Mouse (Mus musculus) kidney, adult 2 months (tissue): ENCODE measurements around the gene Fgf13. TPM values are rescaled to one million over a fixed set of nuclear protein-coding genes. Genes with fewer than 3 reads are reported as not detected.

Experiments
- DNase-seq: peaks from one replicate; pipeline ENCODE4 v3.0.0; 2021
- H3K27ac ChIP-seq: fragments of 200-500 bp; 2 replicates; pipeline ENCODE4 v1.5.1; 2012; ENCODE audit warnings: low read depth, low read length, control low read depth, inconsistent platforms; ENCODE audit not compliant: insufficient read depth
- H3K27me3 ChIP-seq: fragments of 200-500 bp; replicated peaks from 2 replicates; pipeline ENCODE4 v1.6.1; 2012; ENCODE audit warnings: mild to moderate bottlenecking, moderate library complexity, low read length, inconsistent platforms; ENCODE audit not compliant: control insufficient read depth, insufficient read depth
- H3K36me3 ChIP-seq: fragments of 200-500 bp; 2 replicates; pipeline ENCODE4 v1.6.1; 2012; ENCODE audit warnings: mild to moderate bottlenecking, moderate library complexity, low read length, inconsistent platforms; ENCODE audit not compliant: control insufficient read depth, insufficient read depth
- H3K4me1 ChIP-seq: fragments of 200-500 bp; 2 replicates; pipeline ENCODE4 v1.6.1; 2011; ENCODE audit warnings: low read length; ENCODE audit not compliant: control insufficient read depth, insufficient read depth
- H3K4me3 ChIP-seq: fragments of 200-500 bp; 2 replicates; pipeline ENCODE4 v1.5.1; 2011; ENCODE audit warnings: mild to moderate bottlenecking, low read depth, low read length, control low read depth; ENCODE audit not compliant: insufficient read depth
- CTCF ChIP-seq: fragments of 200-500 bp; conservative IDR thresholded peaks from 2 replicates; pipeline ENCODE4 v1.5.1; 2011; ENCODE audit warnings: low read depth, mild to moderate bottlenecking, control low read depth, low read length, moderate library complexity, mixed read lengths; ENCODE audit not compliant: insufficient read depth, insufficient read length
- POLR2A ChIP-seq: fragments of 200-500 bp; IDR thresholded peaks from one replicate; pipeline ENCODE4 v1.6.1; 2011; ENCODE audit warnings: low read depth, low read length, control low read depth
- WGBS: fragments of 180-500 bp; shearing (Covaris S2); methylation state at CpG from one replicate; pipeline ENCODE4 v1.1.7; 2018; 5-methylcytosine and 5-hydroxymethylcytosine counted together
- polyA plus RNA-seq: library from polyadenylated mRNA; depleted of rRNA; stranded (reverse); fragments of >200 nt; gene quantifications from 2 replicates; pipeline ENCODE4 v1.2.3, GENCODE M21; 2012

The Fgf13 gene
- polyA plus RNA-seq, 1 experiment: 0.59 TPM

DNA sequence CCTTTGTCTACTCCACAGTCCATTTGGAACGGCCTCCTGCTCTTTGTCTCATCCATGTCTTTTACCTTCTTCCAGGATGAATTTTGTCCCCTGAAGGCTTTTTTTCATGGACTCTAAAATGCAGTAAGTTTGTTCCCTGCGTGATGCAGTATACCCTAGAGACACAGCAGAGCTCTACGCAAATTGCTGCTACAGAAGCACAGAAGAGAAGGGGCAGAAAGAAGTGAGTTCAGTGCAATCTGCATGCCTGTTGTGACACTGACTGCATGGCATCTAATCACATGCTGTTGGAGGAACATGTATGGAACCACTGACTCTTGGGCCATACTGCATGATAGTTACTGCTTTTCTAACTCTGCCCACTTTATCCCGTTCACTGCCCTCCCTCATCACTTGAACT is 388.2 kb downstream of the Fgf13 start:
- no peak for TF ChIP-seq CTCF
- TF ChIP-seq POLR2A: no peak

DNA sequence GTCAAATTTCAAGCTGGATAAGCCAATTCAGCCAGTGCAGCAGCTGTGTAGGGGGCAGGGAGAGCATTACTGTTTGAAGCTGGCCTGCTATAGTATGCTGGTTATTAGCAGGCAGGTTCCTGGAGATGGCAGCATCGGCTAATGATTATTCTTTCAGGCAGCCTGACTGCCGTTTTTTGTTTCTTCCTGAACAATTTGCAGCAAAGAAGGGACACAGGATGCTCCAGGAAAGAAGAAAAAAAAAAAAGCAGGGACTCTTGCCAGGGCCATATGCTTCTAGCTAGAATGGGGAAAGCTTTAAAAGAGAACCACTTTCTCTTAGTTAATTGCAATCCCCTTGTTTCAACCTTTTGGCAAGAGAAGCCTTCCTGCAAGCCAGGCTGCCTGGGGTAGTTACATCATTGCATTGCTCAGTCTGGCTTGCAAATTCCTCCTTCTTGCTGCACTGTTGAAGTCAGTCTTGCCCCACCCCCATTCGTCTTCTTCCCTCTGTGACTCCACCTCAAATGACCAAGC is 388.7 kb downstream of the Fgf13 start:
- Histone ChIP-seq H3K4me1 (no peaks in the 10 kb centered on the region), H3K4me3 (no peak overlapping the region), H3K27ac (no peak overlapping the region), H3K36me3 (no peaks in the 10 kb centered on the region), H3K27me3 (no peaks in the 10 kb centered on the region)
- 3% methylated on average over 3 of the region's 3 CpGs for WGBS
- no peak for DNase-seq
- TF ChIP-seq CTCF (no peak), POLR2A (no peak)

More for the DNA sequence above, 388.2 kb downstream of the Fgf13 start:
- H3K4me3 ChIP-seq: no peak overlapping the region
- H3K4me1 ChIP-seq: no peaks in the 10 kb centered on the region
- H3K27me3 ChIP-seq: no peaks in the 10 kb centered on the region
- no peak for DNase-seq
- H3K36me3 ChIP-seq: no peaks in the 10 kb centered on the region
- H3K27ac ChIP-seq: no peak overlapping the region
- WGBS: 72% methylated on average over 4 of the region's 4 CpGs

DNA sequence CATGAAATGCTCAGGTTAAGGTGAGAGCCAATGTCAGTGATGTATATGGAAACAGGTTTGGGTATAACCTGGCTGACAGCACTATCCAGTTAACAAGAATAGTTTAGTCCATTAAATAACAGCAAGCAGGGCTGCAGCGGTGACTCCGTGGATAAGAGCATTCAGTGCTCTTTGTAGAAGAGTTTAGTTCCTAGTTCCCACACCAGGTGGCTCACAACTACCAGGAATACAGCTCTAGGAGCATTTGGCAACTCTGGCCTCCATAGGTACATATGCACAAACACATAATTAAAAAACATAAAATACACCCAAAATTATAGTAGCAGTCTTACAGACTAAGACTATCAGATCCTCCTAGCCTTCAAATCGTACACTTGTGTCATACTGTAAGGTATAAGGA is 390.2 kb downstream of the Fgf13 start:
- Histone ChIP-seq H3K27ac (no peak overlapping the region), H3K27me3 (no peaks in the 10 kb centered on the region), H3K4me1 (no peaks in the 10 kb centered on the region), H3K4me3 (no peak overlapping the region), H3K36me3 (no peaks in the 10 kb centered on the region)
- WGBS: 46% methylated on average over 3 of the region's 3 CpGs
- DNase-seq: no peak
- TF ChIP-seq POLR2A (no peak), CTCF (no peak)

- H3K4me3 ChIP-seq: no peak overlapping the region
- no peaks in the 10 kb centered on the region for H3K4me1 ChIP-seq
- no peaks in the 10 kb centered on the region for H3K27me3 ChIP-seq
- no peak for TF ChIP-seq POLR2A
- no peak for TF ChIP-seq CTCF
- 0% methylated on average over 1 of the region's 1 CpGs for WGBS
- H3K27ac ChIP-seq: no peak overlapping the region
- no peaks in the 10 kb centered on the region for H3K36me3 ChIP-seq
- DNase-seq: peak; percentile 4
These were observed 395.7 kb downstream of the Fgf13 start for GRCm38 (mm10) chrX:59172200-59172599.

GRCm38 (mm10) chrX:59166763-59167162 is 401.1 kb downstream of the Fgf13 start:
- no peak for DNase-seq
- H3K4me3 ChIP-seq: no peak overlapping the region
- no peaks in the 10 kb centered on the region for H3K4me1 ChIP-seq
- H3K27me3 ChIP-seq: no peaks in the 10 kb centered on the region
- TF ChIP-seq CTCF: no peak
- no peak for TF ChIP-seq POLR2A
- 76% methylated on average over 2 of the region's 2 CpGs for WGBS
- H3K27ac ChIP-seq: no peak overlapping the region
- no peaks in the 10 kb centered on the region for H3K36me3 ChIP-seq

DNA sequence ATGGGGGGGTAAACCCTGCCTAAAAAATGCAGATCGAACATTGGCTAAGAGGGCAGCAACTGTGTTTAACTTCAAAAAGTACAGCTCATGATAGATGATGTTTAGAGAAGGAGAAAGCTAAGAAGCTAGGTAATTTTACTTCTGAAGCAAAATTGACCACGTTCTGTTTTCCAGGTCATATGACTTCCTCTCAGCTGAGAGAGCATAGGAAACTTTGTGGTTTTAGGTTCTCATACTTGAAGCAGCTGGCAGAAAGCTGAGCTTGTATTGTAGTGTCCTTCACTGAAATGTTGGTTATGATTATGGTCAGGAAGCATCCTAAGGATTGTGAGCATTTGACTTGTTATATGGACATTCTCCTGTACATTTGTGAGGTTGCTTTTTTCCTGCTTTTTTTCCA is 425.9 kb downstream of the Fgf13 start:
- 43% methylated on average over 2 of the region's 2 CpGs for WGBS
- Histone ChIP-seq H3K4me1 (no peaks in the 10 kb centered on the region), H3K27me3 (no peaks in the 10 kb centered on the region), H3K4me3 (no peak overlapping the region), H3K27ac (no peak overlapping the region), H3K36me3 (no peaks in the 10 kb centered on the region)
- TF ChIP-seq POLR2A: no peak
- TF ChIP-seq CTCF: no peak
- DNase-seq: no peak

GRCm38 (mm10) chrX:59134928-59135361 is 432.9 kb downstream of the Fgf13 start:
- Histone ChIP-seq H3K4me1 (no peaks in the 10 kb centered on the region), H3K27ac (no peak overlapping the region), H3K36me3 (no peaks in the 10 kb centered on the region), H3K27me3 (no peaks in the 10 kb centered on the region), H3K4me3 (no peak overlapping the region)
- DNase-seq: peak; percentile 1
- WGBS: under 1% methylated on average over 8 of the region's 8 CpGs
- no peak for TF ChIP-seq POLR2A
- TF ChIP-seq CTCF: no peak; the same call in 1 of the 2 replicates
